Mouse (Mus musculus) brain, embryonic 14.5 days (tissue): ENCODE results near the gene Ube2l3. TPM values are rescaled to one million over a fixed set of nuclear protein-coding genes. Genes with fewer than 3 reads are reported as not detected.
"Not testable (repeated sequence)": the region's sequence is repeated elsewhere in the genome, so short reads cannot be mapped to it uniquely, and the experiment has no call there.

Experiments
- DNase-seq: peaks from one replicate; pipeline ENCODE4 v3.0.0-alpha.2; 2011; ENCODE audit warnings: low read depth
- CTCF ChIP-seq: fragments of 200-500 bp; IDR thresholded peaks from 2 replicates; pipeline ENCODE4 v1.5.1; 2012; ENCODE audit warnings: inconsistent platforms, mild to moderate bottlenecking, moderate library complexity, borderline replicate concordance; ENCODE audit not compliant: insufficient read depth, insufficient read length; ENCODE audit errors: extremely low read depth
- POLR2A ChIP-seq: fragments of 200-500 bp; IDR thresholded peaks from 2 replicates; pipeline ENCODE4 v1.6.1; 2012; ENCODE audit warnings: mild to moderate bottlenecking, inconsistent platforms, borderline replicate concordance; ENCODE audit not compliant: poor library complexity, insufficient read depth, insufficient read length, severe bottlenecking; ENCODE audit errors: extremely low read depth
- polyA plus RNA-seq: library from polyadenylated mRNA; depleted of rRNA; stranded (reverse); fragments of >200 nt; gene quantifications from 2 replicates; pipeline ENCODE4 v1.2.3, GENCODE M21; 2012

The Ube2l3 gene
- polyA plus RNA-seq, 1 experiment = 127 TPM

DNA sequence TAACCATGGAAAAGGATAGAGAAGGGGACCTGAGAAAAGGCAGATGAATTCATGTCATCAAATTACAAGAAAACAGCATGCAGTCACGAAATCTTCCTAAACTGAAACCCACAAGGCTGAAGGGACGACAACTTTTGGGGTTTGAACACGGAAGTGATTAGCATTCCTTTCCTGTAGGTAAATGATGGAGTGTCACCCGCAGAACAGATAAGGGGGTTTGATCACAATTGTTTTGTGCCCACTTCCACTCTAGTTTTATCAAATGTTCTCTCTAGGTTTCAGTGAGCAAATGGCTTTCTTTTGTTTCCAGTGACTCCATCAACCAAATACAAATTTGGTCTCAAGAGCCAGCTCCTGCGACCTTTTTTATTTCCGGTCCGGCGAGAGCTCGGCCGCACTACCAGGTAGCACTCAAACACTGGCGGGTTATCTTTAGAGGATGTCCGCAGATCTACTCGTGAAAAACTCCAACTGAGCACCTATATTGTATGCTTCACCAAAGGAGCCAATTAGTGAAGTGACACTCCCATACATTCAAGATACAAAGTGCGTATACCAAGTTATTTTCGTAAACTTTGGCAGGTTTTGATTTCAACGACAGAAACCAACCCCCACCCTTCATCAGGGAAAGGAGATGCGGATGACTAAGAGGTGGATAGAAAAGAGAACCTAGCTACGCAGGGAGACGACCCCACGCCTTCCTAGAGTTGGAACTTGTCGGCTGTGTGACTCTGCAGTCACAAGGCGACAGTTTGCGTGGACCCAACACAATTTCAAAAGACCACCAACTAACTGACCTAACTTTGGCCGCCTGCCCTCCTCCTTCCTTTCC, 2.1 kb downstream of the Ube2l3 start:
- no peak for TF ChIP-seq POLR2A
- TF ChIP-seq CTCF = no peak
- DNase-seq = peak; percentile 24

DNA sequence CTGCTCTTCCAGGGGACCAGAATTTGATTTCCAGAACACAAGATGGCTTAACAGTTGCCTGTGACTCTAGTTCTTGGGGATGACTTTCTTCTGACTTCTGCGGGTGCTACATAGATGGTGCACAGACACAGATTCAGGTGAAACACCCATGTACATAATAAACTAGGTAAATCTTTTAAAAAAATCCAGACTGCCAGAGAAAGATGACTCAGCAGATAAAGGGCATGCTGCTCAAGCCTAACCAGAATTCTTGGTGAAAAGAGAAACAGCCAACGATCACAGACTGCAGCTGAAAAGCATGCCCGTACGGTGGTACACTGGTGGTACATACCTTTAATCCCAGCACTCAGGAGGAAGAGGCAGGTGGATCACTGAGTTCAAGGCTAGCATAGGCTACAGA, 8.6 kb downstream of the Ube2l3 start:
- DNase-seq = no peak
- TF ChIP-seq POLR2A (no peak), CTCF (no peak)

DNA sequence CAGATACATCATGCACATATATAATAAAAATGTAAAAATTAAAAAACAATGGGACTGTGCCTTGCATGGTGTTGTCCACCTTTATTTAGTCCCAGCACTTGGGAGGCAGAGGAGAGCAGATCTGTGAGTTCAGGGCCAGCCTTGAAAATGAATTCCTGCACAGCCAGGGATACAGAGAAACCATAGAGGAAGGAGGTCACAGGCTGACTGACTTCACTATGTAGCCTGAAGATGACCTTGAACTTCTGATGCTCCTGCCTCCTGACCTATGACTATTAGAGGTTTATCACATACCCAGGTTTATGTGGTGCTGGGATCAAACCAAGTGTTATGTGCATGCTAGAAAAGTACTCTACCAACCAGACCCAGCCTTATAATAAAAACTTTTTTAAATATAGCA, 17.0 kb downstream of the Ube2l3 start:
- TF ChIP-seq CTCF (no peak), POLR2A (no peak)
- DNase-seq = no peak

DNA sequence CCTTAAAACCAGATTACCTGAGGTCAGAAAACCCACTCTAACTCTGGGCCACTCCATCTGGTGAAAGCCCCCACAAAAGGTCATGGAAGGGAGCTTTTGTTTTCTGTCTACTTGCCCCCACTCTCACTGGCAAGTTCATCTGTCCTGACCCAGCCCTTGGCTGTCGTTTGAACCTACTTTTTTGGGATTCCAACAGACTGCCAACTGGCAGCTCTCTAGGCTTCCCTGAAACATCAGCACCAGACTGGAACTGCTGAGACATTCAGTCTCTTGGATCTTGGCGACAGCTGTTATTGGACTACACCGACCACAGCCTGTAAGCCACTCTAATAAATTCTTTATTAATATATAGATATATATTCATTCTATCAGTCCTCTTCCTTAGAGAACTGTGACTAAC, 19.4 kb downstream of the Ube2l3 start:
- DNase-seq = no peak
- TF ChIP-seq CTCF (no peak), POLR2A (no peak)

DNA sequence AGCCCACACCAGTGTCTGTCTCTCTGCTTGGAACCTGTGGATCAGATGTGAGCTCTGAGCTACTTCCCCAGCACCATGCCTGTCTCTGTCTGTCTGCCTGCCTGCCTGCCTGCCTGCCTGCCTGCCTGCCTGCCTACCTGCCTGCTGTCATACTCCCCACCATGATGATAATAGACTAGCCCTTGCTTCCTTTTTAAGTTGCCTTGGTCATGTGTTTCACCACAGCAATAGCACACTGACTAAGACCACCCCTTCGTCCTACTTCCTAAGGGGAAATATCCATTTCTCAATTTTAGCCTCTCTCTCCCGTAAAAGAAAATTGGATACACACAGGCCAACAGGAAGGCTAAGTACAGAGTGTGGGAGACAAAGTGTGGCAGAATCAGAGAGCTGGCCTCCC, 20.3 kb downstream of the Ube2l3 start:
- TF ChIP-seq POLR2A (no peak), CTCF (no peak)
- no peak for DNase-seq

DNA sequence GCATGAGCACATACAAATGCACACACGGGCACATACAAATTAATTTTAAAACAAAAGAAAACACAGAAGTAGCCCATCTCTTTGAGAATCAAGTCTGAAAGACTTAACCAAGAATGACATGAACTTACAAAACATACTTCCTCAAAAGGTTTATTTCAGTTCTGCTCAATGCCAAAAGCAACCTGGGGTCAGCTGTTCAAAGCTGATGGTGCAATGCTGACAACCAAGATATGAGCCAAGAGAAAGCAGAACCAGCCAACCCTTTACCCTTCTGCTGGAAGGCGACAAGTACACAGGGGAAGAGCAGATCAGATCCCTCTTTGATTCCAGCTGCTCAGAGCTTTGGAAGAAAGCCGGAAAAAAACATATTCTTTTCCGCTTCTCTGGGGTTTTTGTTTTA, 21.1 kb downstream of the Ube2l3 start:
- peak; percentile 1 for DNase-seq
- TF ChIP-seq CTCF = no peak
- TF ChIP-seq POLR2A = no peak

DNA sequence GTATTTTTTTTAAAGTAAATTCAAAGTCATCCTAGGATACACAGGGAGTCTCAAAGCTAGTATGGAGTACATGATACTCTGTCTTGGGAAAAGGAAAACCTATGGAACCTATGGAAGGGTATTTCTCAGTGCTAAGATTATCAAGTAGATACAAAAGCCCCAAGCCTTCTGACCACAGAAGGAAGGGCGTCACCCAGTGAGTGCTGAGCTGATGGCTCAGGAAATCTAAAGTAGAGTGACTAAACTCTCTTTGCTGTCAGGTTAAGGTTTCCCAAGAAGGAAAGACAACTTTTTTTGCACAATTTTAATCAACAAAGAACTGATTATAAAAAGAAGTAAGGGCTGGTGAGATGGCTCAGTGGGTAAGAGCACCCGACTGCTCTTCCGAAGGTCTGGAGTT, 22.7 kb downstream of the Ube2l3 start:
- TF ChIP-seq POLR2A (no peak), CTCF (no peak)
- no peak for DNase-seq

DNA sequence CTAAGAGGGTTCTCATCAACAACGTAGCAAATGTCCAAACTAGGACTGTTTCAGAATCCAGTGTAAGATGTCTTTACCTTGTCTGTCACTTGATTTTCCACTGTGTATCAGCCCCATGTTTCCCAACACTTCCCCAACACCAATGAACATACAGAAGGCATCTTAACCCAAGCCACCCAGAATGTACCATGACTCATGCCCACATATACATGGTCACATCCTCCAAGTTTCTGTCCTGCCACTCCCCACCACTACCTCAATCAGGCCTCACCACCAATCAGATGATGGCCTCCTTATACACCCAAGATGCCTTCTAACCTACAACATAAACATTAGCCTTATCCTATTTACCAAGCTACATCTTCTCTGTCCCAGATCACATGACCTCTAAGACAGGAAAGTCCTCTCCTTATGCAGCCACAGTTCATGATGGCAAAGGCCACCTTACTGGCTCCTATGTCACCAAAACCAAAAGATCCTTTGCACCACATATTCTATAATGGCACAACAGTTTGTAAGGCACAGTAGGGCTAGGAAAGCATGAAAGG, 24.8 kb downstream of the Ube2l3 start:
- TF ChIP-seq POLR2A (no peak), CTCF (no peak)
- no peak for DNase-seq

DNA sequence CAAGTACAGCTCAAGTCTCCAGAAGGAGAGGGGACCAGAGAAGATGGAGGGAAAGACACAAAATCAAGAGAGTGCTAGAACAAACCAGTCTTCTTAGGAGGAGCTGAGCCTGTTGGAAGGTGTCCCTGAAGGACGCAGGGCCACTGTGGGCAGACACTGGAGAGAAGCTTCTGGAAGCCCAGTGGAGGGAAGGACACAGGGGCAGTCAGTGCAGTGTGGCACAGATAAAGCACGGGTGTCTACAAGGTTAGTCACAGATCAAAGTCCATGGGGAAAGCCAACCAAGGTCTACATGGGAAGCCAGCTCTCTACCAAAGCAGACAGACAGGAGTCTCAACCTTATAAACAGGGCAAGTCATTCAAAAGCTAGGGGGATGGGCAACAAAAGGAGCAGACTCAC, 26.7 kb downstream of the Ube2l3 start:
- no peak for DNase-seq
- no peak for TF ChIP-seq CTCF

DNA sequence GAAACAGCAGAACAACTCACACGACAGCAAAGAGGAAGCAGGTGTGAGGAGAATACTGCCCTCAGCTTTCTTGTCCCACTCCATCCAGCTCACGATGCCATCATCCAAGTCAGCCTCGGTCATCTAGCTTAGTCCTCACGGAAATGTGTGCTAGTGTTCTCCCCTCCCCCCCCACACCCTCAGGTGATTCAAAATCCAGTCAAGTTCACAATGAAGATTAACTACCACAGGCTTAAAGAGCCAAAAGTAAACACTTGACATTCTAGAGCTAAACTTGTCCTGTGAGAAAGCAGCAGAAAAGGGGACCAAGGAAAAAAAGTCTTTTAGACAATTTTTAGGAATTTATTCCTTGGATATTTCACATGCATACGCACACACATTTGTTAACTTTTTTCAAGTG, 34.4 kb downstream of the Ube2l3 start:
- TF ChIP-seq POLR2A (no peak), CTCF (no peak)
- no peak for DNase-seq

DNA sequence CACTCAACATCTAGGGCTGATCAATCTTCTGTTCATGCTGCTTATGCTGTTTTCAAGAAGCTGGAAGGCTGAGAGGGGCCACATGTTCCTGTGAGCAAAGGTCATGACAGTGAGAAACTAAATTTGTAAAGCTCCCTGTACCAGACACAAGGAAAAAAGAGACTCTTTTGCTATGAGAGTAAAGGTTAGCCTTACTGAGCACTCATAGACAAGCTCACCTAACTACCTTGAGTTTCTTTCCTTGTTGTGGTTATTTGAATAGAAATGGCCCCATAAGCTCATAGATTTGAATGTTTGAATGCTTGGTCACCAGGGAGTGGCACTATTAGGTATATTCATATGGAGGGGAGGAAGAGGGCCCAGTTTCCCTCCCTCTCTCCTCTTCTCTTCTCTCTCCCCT, 35.3 kb downstream of the Ube2l3 start:
- no peak for TF ChIP-seq POLR2A
- TF ChIP-seq CTCF = no peak
- no peak for DNase-seq

DNA sequence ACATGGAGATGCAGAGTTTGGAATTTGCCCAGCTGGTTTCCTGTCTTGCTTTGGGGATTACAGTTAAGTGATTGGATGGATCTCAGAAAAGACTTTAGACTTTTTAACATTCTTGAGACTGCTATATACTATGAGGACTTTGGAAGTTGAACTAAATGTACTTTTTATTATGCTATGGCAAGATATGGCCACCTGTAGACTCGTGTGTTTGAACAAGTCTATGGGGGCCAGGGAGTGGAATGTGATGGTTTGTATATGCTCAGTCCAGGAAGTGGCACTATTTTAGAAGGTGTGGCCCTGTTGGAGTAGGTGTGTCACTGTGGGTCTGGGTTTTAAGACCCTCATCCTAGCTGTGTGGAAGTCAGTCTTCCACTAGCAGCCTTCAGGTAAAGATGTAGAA, 37.0 kb downstream of the Ube2l3 start:
- not testable (repeated sequence) for DNase-seq

DNA sequence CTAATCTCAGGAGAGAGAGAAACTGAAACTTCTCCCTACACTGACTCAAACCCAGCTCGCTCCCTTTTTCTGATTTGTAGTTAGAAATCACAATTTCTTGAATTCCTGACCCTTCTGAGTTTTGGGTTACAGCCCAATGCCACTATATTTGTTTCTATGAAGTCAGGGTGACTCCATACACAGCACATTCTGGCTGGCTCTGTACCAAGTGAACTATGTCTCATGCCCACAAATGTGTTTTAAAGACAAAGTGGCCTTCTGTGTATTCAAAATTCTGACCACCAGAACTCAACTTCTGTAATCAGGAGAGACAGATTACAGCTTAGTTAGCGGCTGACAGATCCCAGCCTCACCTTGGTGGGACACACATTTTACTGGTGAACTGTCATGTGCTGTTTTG, 48.1 kb downstream of the Ube2l3 start:
- TF ChIP-seq CTCF (no peak), POLR2A (no peak)
- no peak for DNase-seq

DNA sequence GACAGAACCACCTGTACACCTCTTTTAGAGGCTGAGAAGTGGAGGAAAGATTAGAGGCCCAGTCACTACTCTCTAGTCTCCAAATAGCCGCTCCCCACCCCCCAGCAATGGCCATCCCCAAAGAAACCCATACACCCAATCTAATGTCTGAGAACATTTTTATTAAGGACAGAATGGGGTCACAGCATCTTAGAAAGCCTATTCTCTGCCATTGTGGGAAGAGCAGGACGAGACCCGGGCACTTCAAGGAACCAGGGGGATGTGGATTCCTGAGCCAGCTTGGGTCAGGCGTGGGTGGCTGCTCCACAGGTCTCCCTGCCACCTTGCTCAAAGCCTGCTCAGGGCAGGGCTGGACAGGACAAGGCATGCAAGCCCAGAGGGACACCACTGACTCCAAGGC, 50.6 kb downstream of the Ube2l3 start:
- TF ChIP-seq CTCF (no peak), POLR2A (no peak)
- DNase-seq = no peak

DNA sequence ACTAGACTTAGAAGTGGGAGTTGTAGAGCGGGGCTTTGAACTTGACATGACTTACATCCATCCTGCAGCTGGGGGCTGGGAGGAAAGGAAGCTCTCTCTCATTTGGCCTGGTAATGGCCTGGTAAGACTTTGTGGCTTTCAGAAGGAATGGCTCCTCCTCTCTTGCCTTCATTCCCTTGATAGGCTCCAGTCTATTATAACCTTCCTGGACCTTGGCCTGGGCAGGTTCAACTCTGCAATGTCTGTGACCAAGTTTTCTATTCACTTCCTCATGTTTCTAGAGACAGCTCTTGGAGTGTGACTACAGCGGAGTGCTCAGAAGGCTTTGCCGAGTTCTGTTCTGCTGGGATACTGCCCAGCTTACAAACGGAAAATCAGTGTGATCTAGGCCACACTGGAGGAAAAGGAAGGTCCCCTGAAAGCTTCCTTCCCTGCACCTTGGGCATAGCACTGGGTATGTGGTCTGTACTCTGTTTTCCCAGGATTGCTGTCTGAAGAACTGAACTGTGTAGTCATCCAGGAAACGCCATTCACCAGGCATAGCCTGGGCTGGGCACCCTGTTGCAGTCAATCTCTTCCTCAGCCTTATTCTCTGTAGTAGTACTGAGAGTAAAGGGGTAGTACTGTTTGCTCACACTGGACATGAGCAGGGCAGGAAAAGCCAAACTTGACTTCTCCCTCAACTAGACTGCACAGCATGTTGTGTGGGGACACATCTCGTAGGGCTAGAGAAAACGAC, 51.8 kb downstream of the Ube2l3 start:
- no peak for TF ChIP-seq POLR2A
- TF ChIP-seq CTCF = no peak
- DNase-seq = no peak

DNA sequence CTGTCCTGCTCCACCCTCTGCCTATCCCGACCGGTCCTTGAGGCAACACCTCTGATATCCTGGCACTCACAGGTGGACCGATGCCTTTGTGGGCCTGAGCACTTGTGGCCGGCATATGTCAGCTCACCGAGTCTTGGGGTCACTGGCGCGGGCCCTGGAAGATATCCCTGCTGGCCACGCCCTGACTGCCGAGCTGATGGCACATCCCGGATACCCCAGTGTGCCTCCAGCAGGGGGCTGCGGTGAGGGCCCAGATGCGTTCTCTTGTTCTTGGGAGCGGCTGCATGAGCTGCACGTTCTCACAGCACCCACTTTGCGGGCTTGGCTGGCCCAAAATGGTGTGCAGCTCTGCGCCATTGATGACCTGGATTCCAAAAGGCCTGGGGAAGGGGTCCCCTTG, 54.4 kb downstream of the Ube2l3 start:
- TF ChIP-seq CTCF (peak; percentile 45), POLR2A (no peak)
- peak; percentile 42 for DNase-seq
